Mouse (Mus musculus): ENCODE data around the gene Rbp1. TPM values are rescaled to one million over a fixed set of nuclear protein-coding genes. Genes with fewer than 3 reads are reported as not detected.
A peak's percentile ranks its signal among the peaks of the same experiment; 100 is the strongest.

Rbp1 gene
- polyA plus RNA-seq (2014; fragmentation: Nextera tagmentation; extraction: Ambion mirVana): 15.4 and 26.1 TPM in 2 replicates

DNA sequence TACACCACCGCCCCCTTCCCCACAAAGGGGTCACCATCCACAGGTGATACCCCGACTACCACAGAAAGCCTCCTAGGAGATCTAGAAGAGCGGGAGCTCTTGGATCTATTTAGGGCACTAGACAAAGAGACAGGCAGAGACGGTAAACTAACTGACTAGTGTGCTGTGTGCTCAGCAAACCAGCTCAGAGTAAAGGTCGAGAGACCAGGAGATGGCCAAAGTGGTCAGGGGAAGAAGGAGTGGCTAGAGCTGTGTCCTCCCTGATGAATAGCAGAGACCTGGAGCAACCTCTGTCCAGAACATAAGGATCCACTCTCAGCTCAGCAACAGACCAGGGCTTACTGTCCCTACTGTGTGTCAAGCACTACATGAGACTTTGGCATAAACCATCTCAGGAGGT is at the start of gene Rbp1:
Gene Rbp1, plus strand, starts transcription at position 306 of the 400 bp plus-strand sequence.
- 0 out of 2 replicates have a peak, but pooled peaks cover 11% of the 10 kb centered on the region for H3K27me3 ChIP-seq (ENCODE audit: control insufficient read depth, insufficient read depth, low read length)

GRCm38 (mm10) chr9:98373358-98373757 is 49.4 kb upstream of the Rbp1 start:
- DNase-seq: no peak
- H3K4me3 ChIP-seq (replicated peaks; ENCODE audit: low read depth, low read length): no peak overlapping the region
- H3K27me3 ChIP-seq (ENCODE audit: control insufficient read depth, insufficient read depth, low read length): no peaks in the 10 kb centered on the region
- H3K36me3 ChIP-seq (ENCODE audit: control insufficient read depth, insufficient read depth, low read length): no peaks in the 10 kb centered on the region
- no peak overlapping the region for H3K9ac ChIP-seq (replicated peaks; ENCODE audit: low read length)
- no peak overlapping the region for H3K27ac ChIP-seq (replicated peaks; ENCODE audit: low read depth, low read length)
- ATAC-seq (ENCODE audit: low FRiP score, low TSS enrichment): no peak
- H3K4me2 ChIP-seq (ENCODE audit: low read length): no peak overlapping the region
- no peaks in the 10 kb centered on the region for H3K9me3 ChIP-seq (ENCODE audit: control insufficient read depth, low read length)
- 95% methylated on average over 5 of the region's 5 CpGs for WGBS
- 0 out of 2 replicates have a peak, but pooled peaks cover 6% of the 10 kb centered on the region for H3K4me1 ChIP-seq (ENCODE audit: control insufficient read depth, insufficient read depth, low read length)

More for the DNA sequence above, at the start of gene Rbp1:
- no peak within 1 kb of the TSS for H3K9ac ChIP-seq (replicated peaks; ENCODE audit: low read length)
- no peaks in the 10 kb centered on the region for H3K9me3 ChIP-seq (ENCODE audit: control insufficient read depth, low read length)
- DNase-seq (no peak), ATAC-seq (ENCODE audit: low FRiP score, low TSS enrichment) (no peak)
- 88% methylated on average over 5 of the region's 5 CpGs for WGBS
- H3K4me2 ChIP-seq (ENCODE audit: low read length): peak within 1 kb of the TSS; percentile 71; the same call in 1 of the 2 replicates
- peaks cover 23% of the 10 kb centered on the region for H3K4me1 ChIP-seq (ENCODE audit: control insufficient read depth, insufficient read depth, low read length)
- H3K36me3 ChIP-seq (ENCODE audit: control insufficient read depth, insufficient read depth, low read length): no peaks in the 10 kb centered on the region
- no peak within 1 kb of the TSS for H3K4me3 ChIP-seq (replicated peaks; ENCODE audit: low read depth, low read length)
- H3K27ac ChIP-seq (replicated peaks; ENCODE audit: low read depth, low read length): no peak within 1 kb of the TSS

- ATAC-seq (ENCODE audit: low FRiP score, low TSS enrichment) (no peak), DNase-seq (no peak)
- H3K36me3 ChIP-seq (ENCODE audit: control insufficient read depth, insufficient read depth, low read length): no peaks in the 10 kb centered on the region
- H3K9ac ChIP-seq (replicated peaks; ENCODE audit: low read length): no peak overlapping the region
- no peak overlapping the region for H3K4me3 ChIP-seq (replicated peaks; ENCODE audit: low read depth, low read length)
- H3K27ac ChIP-seq (replicated peaks; ENCODE audit: low read depth, low read length): no peak overlapping the region
- no peaks in the 10 kb centered on the region for H3K9me3 ChIP-seq (ENCODE audit: control insufficient read depth, low read length)
- H3K27me3 ChIP-seq (ENCODE audit: control insufficient read depth, insufficient read depth, low read length): no peaks in the 10 kb centered on the region
- H3K4me2 ChIP-seq (ENCODE audit: low read length): no peak overlapping the region
- 0 out of 2 replicates have a peak, but pooled peaks cover 6% of the 10 kb centered on the region for H3K4me1 ChIP-seq (ENCODE audit: control insufficient read depth, insufficient read depth, low read length)
- 72% methylated on average over 11 of the region's 11 CpGs for WGBS
Measured at GRCm38 (mm10) chr9:98374897-98375296, 47.9 kb upstream of the Rbp1 start.

DNA sequence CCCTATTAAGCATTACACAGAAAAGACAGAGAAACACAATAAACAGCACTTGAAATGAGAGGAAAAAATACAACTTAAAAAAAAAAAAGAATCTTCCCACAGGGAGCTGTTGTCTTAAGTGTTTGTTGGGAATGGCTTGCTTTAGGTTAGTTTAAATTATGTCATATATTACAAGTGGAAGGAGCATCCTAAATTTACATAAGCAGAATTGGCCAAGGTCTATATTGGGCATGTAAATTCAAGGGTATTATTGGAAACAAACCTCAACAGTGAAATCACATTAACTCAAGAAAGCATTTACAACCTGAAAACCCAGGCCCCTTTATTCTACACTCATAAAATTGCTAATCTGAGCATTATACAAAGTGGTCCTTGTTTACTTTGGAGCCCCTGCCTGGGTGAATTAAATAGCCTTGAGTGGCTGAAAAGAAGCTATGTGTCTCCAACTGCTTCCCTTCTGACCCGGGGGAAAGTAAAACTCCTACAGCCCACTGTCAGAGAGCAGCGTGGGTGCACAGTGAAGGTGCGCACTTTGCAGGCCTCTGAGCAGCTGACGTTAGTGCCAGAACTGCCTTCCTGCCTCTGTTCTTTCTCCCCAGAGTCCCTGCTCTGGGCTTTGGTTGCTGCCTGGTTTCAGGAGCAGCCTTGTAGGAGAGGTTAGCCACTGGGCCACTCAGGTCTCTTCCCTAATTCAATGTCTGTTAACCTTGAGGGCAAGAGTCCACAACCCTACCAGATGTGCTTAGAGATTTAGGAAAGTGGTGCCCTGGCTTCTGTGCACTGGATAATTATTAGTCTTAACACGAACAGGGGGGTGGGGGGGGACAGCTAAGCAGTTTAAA is 47.2 kb upstream of the Rbp1 start:
- no peaks in the 10 kb centered on the region for H3K36me3 ChIP-seq (ENCODE audit: control insufficient read depth, insufficient read depth, low read length)
- H3K4me2 ChIP-seq (ENCODE audit: low read length): no peak overlapping the region
- no peak overlapping the region for H3K9ac ChIP-seq (replicated peaks; ENCODE audit: low read length)
- no peaks in the 10 kb centered on the region for H3K9me3 ChIP-seq (ENCODE audit: control insufficient read depth, low read length)
- 0 out of 2 replicates have a peak, but pooled peaks cover 6% of the 10 kb centered on the region for H3K4me1 ChIP-seq (ENCODE audit: control insufficient read depth, insufficient read depth, low read length)
- no peaks in the 10 kb centered on the region for H3K27me3 ChIP-seq (ENCODE audit: control insufficient read depth, insufficient read depth, low read length)
- 42% methylated on average over 5 of the region's 5 CpGs for WGBS
- ATAC-seq (ENCODE audit: low FRiP score, low TSS enrichment): no peak
- DNase-seq: no peak
- 0 out of 2 replicates have a peak overlapping the region, but pooled peaks have one; percentile 41 for H3K27ac ChIP-seq (replicated peaks; ENCODE audit: low read depth, low read length)
- no peak overlapping the region for H3K4me3 ChIP-seq (replicated peaks; ENCODE audit: low read depth, low read length)

- Histone ChIP-seq H3K4me1 (ENCODE audit: control insufficient read depth, insufficient read depth, low read length) (0 out of 2 replicates have a peak, but pooled peaks cover 6% of the 10 kb centered on the region), H3K9ac (replicated peaks; ENCODE audit: low read length) (no peak overlapping the region), H3K27ac (replicated peaks; ENCODE audit: low read depth, low read length) (no peak overlapping the region), H3K36me3 (ENCODE audit: control insufficient read depth, insufficient read depth, low read length) (no peaks in the 10 kb centered on the region), H3K9me3 (ENCODE audit: control insufficient read depth, low read length) (no peaks in the 10 kb centered on the region), H3K4me2 (ENCODE audit: low read length) (no peak overlapping the region), H3K27me3 (ENCODE audit: control insufficient read depth, insufficient read depth, low read length) (no peaks in the 10 kb centered on the region), H3K4me3 (replicated peaks; ENCODE audit: low read depth, low read length) (no peak overlapping the region)
- WGBS: 67% methylated on average over 4 of the region's 4 CpGs
- ATAC-seq (ENCODE audit: low FRiP score, low TSS enrichment) (no peak), DNase-seq (no peak)
Measured at GRCm38 (mm10) chr9:98379736-98380135, 43.0 kb upstream of the Rbp1 start.

DNA sequence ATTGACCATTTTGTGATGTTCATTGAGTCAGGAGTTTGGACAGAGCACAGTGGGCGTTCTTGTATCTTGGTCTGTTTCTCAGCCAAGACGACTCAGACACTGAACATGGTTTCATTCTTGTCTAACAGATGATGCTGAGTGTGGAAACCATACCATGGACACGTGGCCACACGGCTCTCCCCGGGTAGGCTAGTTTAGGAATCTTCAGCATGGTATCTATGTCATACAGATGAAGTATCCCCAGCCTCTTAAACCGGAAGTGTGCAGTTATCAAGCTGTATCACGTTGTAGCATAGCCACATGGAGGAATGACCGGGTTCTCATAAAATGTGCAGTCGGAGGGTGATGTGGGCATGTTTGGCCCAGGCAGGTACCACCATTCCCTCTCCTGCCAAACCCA is 42.2 kb upstream of the Rbp1 start:
- 94% methylated on average over 9 of the region's 9 CpGs for WGBS
- Histone ChIP-seq H3K9ac (replicated peaks; ENCODE audit: low read length) (no peak overlapping the region), H3K9me3 (ENCODE audit: control insufficient read depth, low read length) (no peaks in the 10 kb centered on the region), H3K4me2 (ENCODE audit: low read length) (no peak overlapping the region), H3K4me1 (ENCODE audit: control insufficient read depth, insufficient read depth, low read length) (0 out of 2 replicates have a peak, but pooled peaks cover 4% of the 10 kb centered on the region), H3K27ac (replicated peaks; ENCODE audit: low read depth, low read length) (no peak overlapping the region), H3K27me3 (ENCODE audit: control insufficient read depth, insufficient read depth, low read length) (no peaks in the 10 kb centered on the region), H3K4me3 (replicated peaks; ENCODE audit: low read depth, low read length) (no peak overlapping the region), H3K36me3 (ENCODE audit: control insufficient read depth, insufficient read depth, low read length) (no peaks in the 10 kb centered on the region)
- no peak for DNase-seq
- ATAC-seq (ENCODE audit: low FRiP score, low TSS enrichment): no peak

GRCm38 (mm10) chr9:98387741-98388632 is 34.8 kb upstream of the Rbp1 start:
- Histone ChIP-seq H3K27ac (replicated peaks; ENCODE audit: low read depth, low read length) (no peak overlapping the region), H3K27me3 (ENCODE audit: control insufficient read depth, insufficient read depth, low read length) (no peaks in the 10 kb centered on the region), H3K4me3 (replicated peaks; ENCODE audit: low read depth, low read length) (no peak overlapping the region), H3K4me1 (ENCODE audit: control insufficient read depth, insufficient read depth, low read length) (no peaks in the 10 kb centered on the region), H3K4me2 (ENCODE audit: low read length) (no peak overlapping the region), H3K36me3 (ENCODE audit: control insufficient read depth, insufficient read depth, low read length) (no peaks in the 10 kb centered on the region), H3K9ac (replicated peaks; ENCODE audit: low read length) (no peak overlapping the region), H3K9me3 (ENCODE audit: control insufficient read depth, low read length) (no peaks in the 10 kb centered on the region)
- ATAC-seq (ENCODE audit: low FRiP score, low TSS enrichment) (no peak), DNase-seq (no peak)
- WGBS: 84% methylated on average over 10 of the region's 10 CpGs

- Histone ChIP-seq H3K36me3 (ENCODE audit: control insufficient read depth, insufficient read depth, low read length) (no peaks in the 10 kb centered on the region), H3K9ac (replicated peaks; ENCODE audit: low read length) (no peak overlapping the region), H3K9me3 (ENCODE audit: control insufficient read depth, low read length) (no peaks in the 10 kb centered on the region), H3K4me2 (ENCODE audit: low read length) (no peak overlapping the region), H3K27me3 (ENCODE audit: control insufficient read depth, insufficient read depth, low read length) (no peaks in the 10 kb centered on the region), H3K4me1 (ENCODE audit: control insufficient read depth, insufficient read depth, low read length) (no peaks in the 10 kb centered on the region), H3K4me3 (replicated peaks; ENCODE audit: low read depth, low read length) (no peak overlapping the region), H3K27ac (replicated peaks; ENCODE audit: low read depth, low read length) (no peak overlapping the region)
- WGBS: 87% methylated on average over 5 of the region's 5 CpGs
- DNase-seq (no peak), ATAC-seq (ENCODE audit: low FRiP score, low TSS enrichment) (no peak)
Measured at GRCm38 (mm10) chr9:98388633-98388965, 34.2 kb upstream of the Rbp1 start.

Data from midbrain, embryonic 14.5 days (tissue).